Mouse (Mus musculus) heart, postnatal 0 days (tissue): ENCODE data around the gene Ablim2.

Source experiments
- CTCF ChIP-seq: IDR thresholded peaks from 2 replicates; pipeline ENCODE4 v1.5.1; 2016; ENCODE audit warnings: antibody characterized with exemption, control low read depth, low read depth
- EP300 ChIP-seq: IDR thresholded peaks from 2 replicates; pipeline ENCODE4 v1.6.1; 2016; ENCODE audit warnings: antibody characterized with exemption, low read depth

- TF ChIP-seq CTCF (no peak), EP300 (no peak)
Measured at GRCm38 (mm10) chr5:35789697-35790096, 32.0 kb downstream of the Ablim2 start.
